Mouse (Mus musculus) liver, adult 2 months (tissue): ENCODE data around the gene Ube2g2. TPM values are rescaled to one million over a fixed set of nuclear protein-coding genes. Genes with fewer than 3 reads are reported as not detected.
"Not testable (repeated sequence)": the region's sequence is repeated elsewhere in the genome, so short reads cannot be mapped to it uniquely, and the experiment has no call there.

ENCODE experiments used
- DNase-seq: peaks from one replicate; pipeline ENCODE4 v3.0.0-alpha.2; 2011; ENCODE audit warnings: low read depth, low spot score; ENCODE audit errors: extremely low read depth
- H3K27ac ChIP-seq: fragments of 200-500 bp; replicated peaks from 2 replicates; pipeline ENCODE4 v1.5.1; 2012; ENCODE audit warnings: low read depth, mild to moderate bottlenecking, control low read depth, inconsistent platforms, low read length; ENCODE audit not compliant: insufficient read depth
- H3K27me3 ChIP-seq: fragments of 200-500 bp; 2 replicates; pipeline ENCODE4 v1.6.1; 2012; ENCODE audit warnings: mild to moderate bottlenecking, moderate library complexity, low read length, inconsistent platforms; ENCODE audit not compliant: control insufficient read depth, insufficient read depth
- H3K36me3 ChIP-seq: fragments of 200-500 bp; 2 replicates; pipeline ENCODE4 v1.6.1; 2012; ENCODE audit warnings: low read length, inconsistent platforms; ENCODE audit not compliant: control insufficient read depth, insufficient read depth
- H3K4me1 ChIP-seq: fragments of 200-500 bp; 2 replicates; pipeline ENCODE4 v1.6.1; 2011; ENCODE audit warnings: low read length; ENCODE audit not compliant: control insufficient read depth, insufficient read depth
- H3K4me3 ChIP-seq: fragments of 200-500 bp; 2 replicates; pipeline ENCODE4 v1.5.1; 2011; ENCODE audit warnings: low read depth, mild to moderate bottlenecking, control low read depth, low read length, moderate library complexity; ENCODE audit not compliant: insufficient read depth
- H3K79me2 ChIP-seq: fragments of 200-500 bp; 2 replicates; pipeline ENCODE4 v1.6.1; 2012; ENCODE audit warnings: inconsistent platforms, mild to moderate bottlenecking, low read length, moderate library complexity; ENCODE audit not compliant: control insufficient read depth, insufficient read depth
- H3K9ac ChIP-seq: fragments of 200-500 bp; 2 replicates; pipeline ENCODE4 v1.6.1; 2012; ENCODE audit warnings: low read depth, mild to moderate bottlenecking, control low read depth, inconsistent platforms, low read length
- CTCF ChIP-seq: fragments of 200-500 bp; IDR thresholded peaks from 2 replicates; pipeline ENCODE4 v1.5.1; 2011; ENCODE audit warnings: low read depth, low read length, control low read depth
- POLR2A ChIP-seq: fragments of 200-500 bp; IDR thresholded peaks from 2 replicates; pipeline ENCODE4 v1.6.1; 2011; ENCODE audit warnings: low read length, control low read depth; ENCODE audit not compliant: insufficient read depth; ENCODE audit errors: extremely low read depth
- WGBS: fragments of 180-500 bp; shearing (Covaris S2); methylation state at CpG from one replicate; pipeline ENCODE4 v1.1.7; 2018; 5-methylcytosine and 5-hydroxymethylcytosine counted together
- polyA plus RNA-seq: library from polyadenylated mRNA; depleted of rRNA; stranded (reverse); fragments of >200 nt; gene quantifications from 2 replicates; pipeline ENCODE4 v1.2.3, GENCODE M21; 2012
- total RNA-seq: library from RNA; depleted of rRNA; stranded (reverse); fragments of >200 nt; gene quantifications from 2 replicates; pipeline ENCODE4 v1.2.3, GENCODE M21; 2014

Ube2g2 gene
- total and polyA plus RNA-seq, 2 experiments: 21.6 to 30.4 TPM

- Histone ChIP-seq H3K9ac (no peak overlapping the region), H3K4me1 (no peaks in the 10 kb centered on the region), H3K79me2 (no peaks in the 10 kb centered on the region), H3K27ac (no peak overlapping the region), H3K27me3 (0 out of 2 replicates have a peak, but pooled peaks cover 4% of the 10 kb centered on the region), H3K36me3 (no peaks in the 10 kb centered on the region), H3K4me3 (no peak overlapping the region)
- no peak for DNase-seq
- no peak for TF ChIP-seq CTCF
- TF ChIP-seq POLR2A: no peak
- WGBS: 68% methylated on average over 13 of the region's 13 CpGs
Observed at GRCm38 (mm10) chr10:77673765-77674164, 51.7 kb downstream of the Ube2g2 start.

DNA sequence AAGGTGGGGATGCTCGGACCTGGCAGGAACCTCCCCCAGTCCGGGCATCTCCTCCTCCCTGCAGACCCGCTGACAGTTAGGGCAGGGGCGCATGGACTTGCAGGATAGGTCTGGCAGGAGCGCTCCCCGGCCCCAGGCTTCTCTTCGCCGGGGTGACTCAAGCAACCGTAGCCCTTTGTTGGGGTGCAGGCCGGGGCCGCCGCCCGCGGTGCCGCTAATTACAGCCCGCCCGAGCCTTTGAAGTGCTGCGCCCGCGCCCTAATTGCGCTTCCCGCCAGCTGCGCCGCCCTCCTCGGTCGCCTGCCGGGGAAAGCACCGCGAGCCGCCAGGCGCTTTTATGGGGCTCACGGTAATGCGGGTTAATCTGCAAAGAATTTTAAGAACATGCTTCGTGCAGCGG, 55.5 kb downstream of the Ube2g2 start:
- Histone ChIP-seq H3K27me3 (0 out of 2 replicates have a peak, but pooled peaks cover 4% of the 10 kb centered on the region), H3K79me2 (no peaks in the 10 kb centered on the region), H3K4me1 (no peaks in the 10 kb centered on the region), H3K36me3 (no peaks in the 10 kb centered on the region), H3K9ac (no peak overlapping the region), H3K4me3 (no peak overlapping the region), H3K27ac (no peak overlapping the region)
- DNase-seq: no peak
- TF ChIP-seq POLR2A (no peak), CTCF (no peak)
- WGBS: 3% methylated on average over 35 of the region's 35 CpGs

- no peaks in the 10 kb centered on the region for H3K36me3 ChIP-seq
- no peak for DNase-seq
- H3K4me1 ChIP-seq: no peaks in the 10 kb centered on the region
- no peaks in the 10 kb centered on the region for H3K79me2 ChIP-seq
- 75% methylated on average over 7 of the region's 7 CpGs for WGBS
- H3K27ac ChIP-seq: no peak overlapping the region
- H3K27me3 ChIP-seq: 0 out of 2 replicates have a peak, but pooled peaks cover 4% of the 10 kb centered on the region
- TF ChIP-seq POLR2A (no peak), CTCF (no peak)
- H3K9ac ChIP-seq: no peak overlapping the region
- H3K4me3 ChIP-seq: no peak overlapping the region
Observed at GRCm38 (mm10) chr10:77682994-77683393, 60.9 kb downstream of the Ube2g2 start.

- Histone ChIP-seq H3K27ac (no peak overlapping the region), H3K27me3 (0 out of 2 replicates have a peak, but pooled peaks cover 4% of the 10 kb centered on the region), H3K4me3 (no peak overlapping the region), H3K9ac (no peak overlapping the region), H3K4me1 (no peaks in the 10 kb centered on the region), H3K36me3 (no peaks in the 10 kb centered on the region), H3K79me2 (no peaks in the 10 kb centered on the region)
- TF ChIP-seq CTCF (no peak), POLR2A (no peak)
- no peak for DNase-seq
- 52% methylated on average over 8 of the region's 8 CpGs for WGBS
Observed at GRCm38 (mm10) chr10:77684181-77684580, 62.1 kb downstream of the Ube2g2 start.

DNA sequence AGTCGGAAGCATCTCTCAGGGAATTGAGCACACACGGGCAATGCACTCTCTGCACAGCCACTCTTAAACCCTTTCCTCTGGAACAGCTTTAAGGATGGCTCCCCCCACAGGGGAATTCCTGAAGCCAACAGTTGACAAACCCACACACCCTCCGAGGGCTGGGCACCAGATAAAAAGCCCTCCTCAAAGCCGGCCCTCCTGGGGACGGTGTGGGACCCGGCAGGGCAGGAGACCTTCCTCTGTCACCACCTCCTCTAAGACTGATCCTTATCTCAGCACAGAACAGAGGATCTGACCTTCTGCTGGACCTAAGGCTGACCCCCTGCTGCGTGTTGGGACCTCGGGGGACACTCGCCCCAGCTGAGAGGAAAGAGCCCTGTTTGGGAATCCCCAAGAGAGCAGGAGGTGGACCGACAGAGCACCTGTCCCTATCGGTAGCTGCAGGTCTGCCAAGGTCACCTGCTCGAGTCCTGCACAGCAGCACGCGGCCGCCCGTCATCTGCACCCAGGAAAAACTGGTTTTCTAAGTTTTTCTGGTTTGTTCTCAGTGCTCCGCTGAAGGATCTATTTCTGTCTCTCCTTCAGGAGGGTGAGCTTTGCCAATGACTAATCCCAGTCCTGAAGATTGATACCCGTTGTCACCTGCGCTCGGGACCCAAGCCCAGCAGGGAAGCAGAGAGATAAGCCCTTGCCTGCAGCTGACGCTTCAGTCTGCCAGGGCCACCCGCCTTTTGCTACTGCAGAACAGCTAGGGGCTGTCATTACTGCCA, 64.0 kb downstream of the Ube2g2 start, which contains the start of gene Tspear:
TSS of gene Tspear (plus strand) at position 675 of the 770 bp plus-strand sequence.
- 7% methylated on average over 22 of the region's 22 CpGs for whole genome bisulfite sequencing
- H3K27me3 ChIP-seq: 0 out of 2 replicates have a peak, but pooled peaks cover 4% of the 10 kb centered on the region

GRCm38 (mm10) chr10:77687021-77687420, 64.9 kb downstream of the Ube2g2 start:
- Histone ChIP-seq H3K4me1 (no peaks in the 10 kb centered on the region), H3K79me2 (no peaks in the 10 kb centered on the region), H3K4me3 (no peak overlapping the region), H3K9ac (no peak overlapping the region), H3K27me3 (0 out of 2 replicates have a peak, but pooled peaks cover 4% of the 10 kb centered on the region), H3K27ac (no peak overlapping the region), H3K36me3 (no peaks in the 10 kb centered on the region)
- 40% methylated on average over 10 of the region's 10 CpGs for WGBS
- no peak for DNase-seq
- TF ChIP-seq CTCF (no peak), POLR2A (no peak)

More for the DNA sequence above, 64.0 kb downstream of the Ube2g2 start, which contains the start of gene Tspear:
- H3K79me2 ChIP-seq: no peaks in the 10 kb centered on the region
- no peaks in the 10 kb centered on the region for H3K4me1 ChIP-seq
- no peak within 1 kb of the TSS for H3K9ac ChIP-seq
- DNase-seq: no peak
- no peak within 1 kb of the TSS for H3K4me3 ChIP-seq
- no peak within 1 kb of the TSS for H3K27ac ChIP-seq
- no peaks in the 10 kb centered on the region for H3K36me3 ChIP-seq
- TF ChIP-seq CTCF: no peak
- no peak for TF ChIP-seq POLR2A

DNA sequence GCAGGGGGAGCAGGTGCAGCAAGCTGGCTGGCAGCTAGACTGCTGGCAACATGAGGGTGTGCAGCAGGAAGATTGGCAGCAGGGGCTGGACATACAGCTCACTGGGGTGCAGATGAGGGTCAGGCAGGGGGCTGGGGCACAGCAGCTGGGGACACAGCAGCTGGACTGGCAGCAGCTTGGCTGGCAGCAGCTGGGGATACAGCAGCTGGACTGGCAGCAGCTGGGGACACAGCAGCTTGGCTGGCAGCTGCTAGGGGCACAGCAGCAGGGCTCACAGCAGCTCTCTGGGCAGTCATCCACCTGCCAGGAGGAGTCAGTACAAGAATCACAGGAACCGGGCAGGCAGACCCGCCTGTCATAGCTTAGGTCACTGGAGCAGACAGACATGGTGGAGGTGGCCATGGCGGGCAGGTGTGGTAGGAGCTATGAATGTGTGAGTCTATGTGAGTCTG, 68.3 kb downstream of the Ube2g2 start, which contains the start of gene Gm19402:
TSS of gene Gm19402 (minus strand) at position 402 of the 452 bp plus-strand sequence.
- not testable (repeated sequence) for H3K4me1 ChIP-seq, H3K79me2 ChIP-seq, H3K9ac ChIP-seq, H3K36me3 ChIP-seq, H3K27ac ChIP-seq, H3K27me3 ChIP-seq, H3K4me3 ChIP-seq, DNase-seq
- WGBS: 82% methylated on average over 3 of the region's 3 CpGs
